Mouse (Mus musculus) kidney, postnatal 0 days (tissue): Measurements from ENCODE around the gene Odf3l2. TPM values are rescaled to one million over a fixed set of nuclear protein-coding genes. Genes with fewer than 3 reads are reported as not detected.

ENCODE experiments used
- ATAC-seq: fragments of 200-750 bp; cut with Nextera tagmentation; replicated peaks from 2 replicates; pipeline ENCODE4 v1.8.0; 2017; ENCODE audit warnings: low read depth, moderate number of reproducible peaks, moderate TSS enrichment, moderate library complexity; ENCODE audit not compliant: low FRiP score
- DNase-seq: peaks from one replicate; pipeline ENCODE4 v3.0.0-alpha.2; 2016; ENCODE audit warnings: low spot score
- H3K27ac ChIP-seq: fragments of 300-500 bp; sonication (generic); 2 replicates; pipeline ENCODE4 v1.5.1; 2014; ENCODE audit warnings: mild to moderate bottlenecking
- H3K27me3 ChIP-seq: fragments of 300-500 bp; sonication (generic); 2 replicates; pipeline ENCODE4 v1.6.1; 2014; ENCODE audit warnings: low read length, mixed read lengths; ENCODE audit not compliant: insufficient read depth
- H3K36me3 ChIP-seq: fragments of 300-500 bp; sonication (generic); 2 replicates; pipeline ENCODE4 v1.6.1; 2014; ENCODE audit warnings: low read length, mixed read lengths; ENCODE audit not compliant: insufficient read depth
- H3K4me1 ChIP-seq: fragments of 300-500 bp; sonication (generic); replicated peaks from 2 replicates; pipeline ENCODE4 v1.6.1; 2014; ENCODE audit warnings: antibody characterized with exemption, low read length, mixed read lengths; ENCODE audit not compliant: insufficient read depth
- H3K4me2 ChIP-seq: fragments of 300-500 bp; sonication (generic); 2 replicates; pipeline ENCODE4 v1.6.1; 2014; ENCODE audit warnings: mild to moderate bottlenecking, low read length, moderate library complexity, mixed read lengths
- H3K4me3 ChIP-seq: fragments of 300-500 bp; sonication (generic); replicated peaks from 2 replicates; pipeline ENCODE4 v1.5.1; 2014; ENCODE audit warnings: low read depth, low read length
- H3K9ac ChIP-seq: fragments of 300-500 bp; sonication (generic); 2 replicates; pipeline ENCODE4 v1.6.1; 2014; ENCODE audit warnings: low read depth, low read length
- H3K9me3 ChIP-seq: fragments of 300-500 bp; sonication (generic); replicated peaks from 2 replicates; pipeline ENCODE4 v1.6.1; 2016; ENCODE audit warnings: low read length, inconsistent platforms, mixed read lengths
- CTCF ChIP-seq: IDR thresholded peaks from 2 replicates; pipeline ENCODE4 v1.5.1; 2016; ENCODE audit warnings: antibody characterized with exemption, low read depth, mild to moderate bottlenecking, moderate library complexity
- WGBS: fragments of 180-500 bp; shearing (Covaris S2); extraction: QIAGEN DNeasy Blood & Tissue Kit; methylation state at CpG from one replicate; pipeline ENCODE4 v1.1.7; 2014; 5-methylcytosine and 5-hydroxymethylcytosine counted together
- polyA plus RNA-seq: library from polyadenylated mRNA; unstranded; fragments of >200 nt; fragmentation: Nextera tagmentation; extraction: Ambion mirVana; gene quantifications from 2 replicates; pipeline ENCODE4 v1.2.1, GENCODE M21; 2015

The Odf3l2 gene
- polyA plus RNA-seq, 1 experiment from 2014 or later: not detected

DNA sequence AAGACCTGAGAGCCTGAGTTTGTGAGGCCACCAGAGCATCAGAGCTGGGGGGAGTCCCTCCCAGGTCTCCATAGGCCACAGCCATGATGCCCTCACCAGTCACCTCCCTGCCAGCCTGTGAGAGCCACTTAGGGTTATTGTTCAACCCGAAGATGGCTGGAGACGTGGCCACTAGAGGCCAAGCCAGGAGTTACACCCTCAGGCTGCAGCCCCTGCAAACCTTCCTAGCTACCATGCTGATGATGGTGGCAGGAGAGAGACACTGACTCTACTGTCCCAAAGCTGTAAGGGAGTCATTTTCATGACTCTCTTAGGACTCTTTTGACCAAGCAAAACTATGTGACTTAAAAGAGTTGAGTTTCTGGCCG, 26.5 kb upstream of the Odf3l2 start:
- Histone ChIP-seq H3K4me3 (no peak overlapping the region), H3K36me3 (0 out of 2 replicates have a peak, but pooled peaks cover 2% of the 10 kb centered on the region), H3K27ac (peak overlapping the region; percentile 50), H3K4me2 (no peak overlapping the region), H3K9me3 (no peaks in the 10 kb centered on the region), H3K27me3 (no peaks in the 10 kb centered on the region), H3K4me1 (peaks cover 17% of the 10 kb centered on the region), H3K9ac (no peak overlapping the region)
- WGBS: 42% methylated on average over 3 of the region's 3 CpGs
- ATAC-seq: 0 out of 2 replicates have a peak, but pooled peaks have one; percentile 5
- peak; percentile 43; the same call in 1 of the 2 replicates for TF ChIP-seq CTCF
- DNase-seq: peak; percentile 40

DNA sequence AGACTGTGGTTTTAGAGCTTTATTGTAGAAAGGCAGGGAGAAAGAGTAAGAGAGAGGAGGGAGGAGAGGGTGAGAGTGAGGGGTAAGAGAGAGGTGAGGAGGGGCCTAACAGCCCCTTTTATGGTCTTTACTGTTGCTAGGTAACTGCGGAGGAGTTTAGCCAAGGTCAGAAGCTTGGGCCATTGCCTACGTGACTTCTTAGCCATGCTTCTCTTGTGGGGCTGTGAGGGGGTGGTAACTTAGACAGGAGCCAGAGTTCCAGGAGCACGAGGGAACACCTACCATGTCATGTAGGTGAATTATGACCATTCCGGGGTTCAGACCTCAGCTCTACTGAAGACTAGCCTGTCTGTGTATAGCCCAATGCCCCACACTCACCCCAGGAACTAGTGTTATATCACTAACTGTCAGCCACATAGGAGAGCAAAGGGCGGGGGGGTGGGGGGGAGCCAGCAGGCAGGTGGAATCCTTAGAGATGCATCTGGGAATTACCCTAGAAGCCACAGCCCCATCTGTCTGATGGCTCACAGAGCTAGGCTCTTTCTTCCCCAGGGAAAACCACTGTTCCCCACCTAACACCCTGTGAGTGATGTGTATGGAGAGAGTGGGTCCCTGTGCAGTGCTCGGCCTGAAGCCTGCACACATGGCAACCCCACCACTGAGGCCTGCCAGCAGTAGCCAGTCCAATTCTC, 26.0 kb upstream of the Odf3l2 start:
- 0 out of 2 replicates have a peak, but pooled peaks cover 2% of the 10 kb centered on the region for H3K36me3 ChIP-seq
- H3K9me3 ChIP-seq: no peaks in the 10 kb centered on the region
- H3K4me3 ChIP-seq: no peak overlapping the region
- no peak overlapping the region for H3K9ac ChIP-seq
- 0 out of 2 replicates have a peak, but pooled peaks have one; percentile 2 for ATAC-seq
- WGBS: 28% methylated on average over 6 of the region's 6 CpGs
- H3K4me1 ChIP-seq: peaks cover 17% of the 10 kb centered on the region
- no peaks in the 10 kb centered on the region for H3K27me3 ChIP-seq
- TF ChIP-seq CTCF: no peak
- peak overlapping the region; percentile 70 for H3K27ac ChIP-seq
- H3K4me2 ChIP-seq: peak overlapping the region; percentile 81
- DNase-seq: peak; percentile 39

DNA sequence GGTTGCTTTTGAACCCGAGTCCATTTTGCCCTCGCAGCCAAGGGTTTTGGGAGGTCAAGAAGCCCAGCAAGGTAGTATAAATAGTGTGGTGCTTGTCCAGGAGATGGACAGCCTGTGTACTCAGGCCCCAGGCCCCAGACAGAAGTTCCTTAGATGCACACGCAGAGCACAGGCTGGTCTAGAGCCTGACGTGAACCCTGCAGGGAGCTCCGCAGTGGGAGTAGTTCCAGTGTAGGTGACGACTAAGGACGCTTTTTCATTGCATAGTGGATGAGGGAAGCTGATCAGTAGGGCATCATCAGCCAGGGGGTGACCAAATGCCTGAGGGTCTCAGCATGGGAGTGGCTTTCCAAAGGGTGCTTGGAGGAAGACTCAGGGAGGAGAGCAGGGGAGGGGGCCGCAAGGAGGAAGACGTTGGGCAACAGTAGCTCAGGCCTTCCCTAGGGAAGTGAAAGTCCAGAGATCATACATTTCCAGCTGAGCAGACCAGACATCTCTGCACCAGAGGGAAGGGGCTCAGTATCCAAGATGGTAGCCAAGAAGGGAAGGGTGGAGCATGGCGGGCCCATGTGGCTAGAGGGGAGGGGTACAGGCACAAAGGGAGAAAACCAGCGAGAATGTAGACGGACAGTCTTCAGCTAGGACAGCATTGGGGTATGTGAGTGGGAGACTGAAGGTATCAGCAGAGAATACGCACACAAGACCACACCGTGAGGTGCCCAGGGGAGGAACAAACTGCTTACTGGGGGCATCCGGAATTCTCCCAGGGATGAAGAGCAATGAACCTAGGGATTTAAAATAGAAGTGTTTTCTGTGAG, 24.7 kb upstream of the Odf3l2 start:
- Histone ChIP-seq H3K27ac (peak overlapping the region; percentile 90; the same call in 1 of the 2 replicates), H3K9me3 (no peaks in the 10 kb centered on the region)
- 23% methylated on average over 15 of the region's 15 CpGs for WGBS

DNA sequence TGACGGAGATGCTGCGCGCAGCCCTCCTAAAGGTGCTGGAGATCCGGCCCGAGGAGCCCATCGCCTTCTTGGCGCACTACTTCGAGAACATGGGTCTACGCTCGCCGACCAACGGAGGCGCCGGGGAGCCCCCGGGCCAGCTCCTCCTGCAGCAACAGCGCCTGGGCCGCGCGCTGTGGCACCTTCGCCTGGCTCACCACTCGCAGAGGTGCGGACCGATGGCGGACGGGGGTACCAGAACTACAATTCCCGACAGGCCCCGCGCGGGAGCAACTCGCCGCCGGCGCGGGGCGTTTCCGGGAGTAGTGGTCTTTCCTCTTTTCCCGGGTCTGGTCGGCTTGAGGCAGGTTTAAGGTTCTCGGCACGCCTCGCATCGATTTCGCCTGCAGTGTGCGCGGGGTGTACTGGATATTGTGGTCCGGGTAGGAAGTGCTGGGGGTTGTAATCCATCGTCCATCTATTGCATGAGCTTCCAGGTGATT, 24.1 kb upstream of the Odf3l2 start:
- no peak for TF ChIP-seq CTCF
- DNase-seq (peak; percentile 80), ATAC-seq (peak; percentile 30)
- H3K36me3 ChIP-seq: no peaks in the 10 kb centered on the region
- peak overlapping the region; percentile 81 for H3K9ac ChIP-seq
- no peaks in the 10 kb centered on the region for H3K27me3 ChIP-seq
- WGBS: under 1% methylated on average over 47 of the region's 47 CpGs
- H3K27ac ChIP-seq: peak overlapping the region; percentile 90
- H3K4me1 ChIP-seq: peaks cover 17% of the 10 kb centered on the region
- peak overlapping the region; percentile 97 for H3K4me3 ChIP-seq
- H3K4me2 ChIP-seq: peak overlapping the region; percentile 81
- no peaks in the 10 kb centered on the region for H3K9me3 ChIP-seq

More for the DNA sequence above, 24.7 kb upstream of the Odf3l2 start:
- Histone ChIP-seq H3K4me2 (peak overlapping the region; percentile 81), H3K9ac (peak overlapping the region; percentile 81), H3K4me3 (peak overlapping the region; percentile 97), H3K4me1 (peaks cover 17% of the 10 kb centered on the region), H3K36me3 (no peaks in the 10 kb centered on the region), H3K27me3 (no peaks in the 10 kb centered on the region)
- DNase-seq (no peak), ATAC-seq (no peak)
- TF ChIP-seq CTCF: no peak

DNA sequence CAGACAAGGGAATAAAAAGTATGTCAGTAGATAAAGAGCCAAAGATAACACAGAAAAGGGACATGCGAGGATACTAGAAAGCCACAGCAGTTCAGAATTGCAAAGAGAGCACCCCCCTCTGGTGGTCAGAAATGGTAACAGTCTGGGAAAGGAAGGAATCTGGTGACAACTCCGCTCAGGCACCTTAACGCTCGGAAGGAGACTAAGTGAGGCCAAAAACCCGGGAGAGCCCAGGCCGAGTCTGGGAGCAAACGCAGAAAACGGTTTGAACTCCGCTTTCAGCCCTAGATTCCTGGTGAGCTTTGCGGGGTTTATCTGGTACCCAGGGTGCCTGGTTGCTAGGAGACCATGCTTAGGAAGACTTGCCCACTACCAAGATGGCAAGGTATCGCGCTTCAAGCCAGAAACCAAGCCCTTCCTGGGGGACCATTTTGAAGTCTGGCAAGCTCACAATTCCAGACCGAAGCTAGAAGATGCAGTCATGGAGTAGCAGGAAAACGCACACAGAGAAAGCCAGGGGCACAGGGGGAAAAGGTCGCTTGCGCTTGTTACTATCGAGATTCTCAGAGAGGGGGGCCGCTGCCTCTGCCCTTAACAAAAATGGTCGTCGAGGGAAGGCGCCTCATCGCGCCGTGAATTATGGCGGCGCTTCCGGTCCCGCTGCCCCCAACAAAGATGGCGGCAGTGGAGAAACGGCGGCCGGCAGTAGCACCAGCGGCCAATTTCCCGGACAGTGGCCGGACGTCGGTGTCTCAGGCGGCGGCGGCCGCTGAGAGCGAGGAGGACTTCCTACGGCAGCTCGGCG, 23.4 kb upstream of the Odf3l2 start, which contains the start of gene Tpgs1:
Gene Tpgs1 (plus strand): TSS at position 599 of the 805 bp plus-strand sequence.
- H3K36me3 ChIP-seq: no peaks in the 10 kb centered on the region
- H3K27me3 ChIP-seq: no peaks in the 10 kb centered on the region
- peak within 1 kb of the TSS; percentile 81 for H3K9ac ChIP-seq
- under 1% methylated on average over 45 of the region's 45 CpGs for WGBS
- peaks cover 17% of the 10 kb centered on the region for H3K4me1 ChIP-seq
- peak; percentile 94 for TF ChIP-seq CTCF
- DNase-seq: peak; percentile 95
- peak within 1 kb of the TSS; percentile 90 for H3K27ac ChIP-seq
- peak within 1 kb of the TSS; percentile 97 for H3K4me3 ChIP-seq
- no peaks in the 10 kb centered on the region for H3K9me3 ChIP-seq
- H3K4me2 ChIP-seq: peak within 1 kb of the TSS; percentile 81
- ATAC-seq: peak; percentile 70

DNA sequence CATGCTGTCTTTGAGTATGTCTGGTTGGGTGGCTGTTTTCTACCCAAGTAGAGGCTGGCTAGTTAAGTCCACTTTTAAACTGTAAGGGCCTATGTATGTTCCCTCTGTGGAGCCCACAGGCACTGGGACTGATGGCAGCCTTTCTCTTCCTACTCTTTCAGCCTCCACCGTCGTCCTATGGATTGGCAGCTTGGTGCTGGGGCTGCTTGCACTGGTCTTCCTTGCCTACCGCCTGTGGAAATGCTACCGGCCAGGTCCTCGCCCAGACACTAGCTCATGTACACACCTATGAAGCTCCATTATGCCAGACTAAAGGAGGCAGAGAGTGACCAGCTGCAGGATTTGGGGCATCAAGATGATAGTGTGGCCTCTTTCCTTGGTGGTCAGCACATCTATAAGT, 22.5 kb upstream of the Odf3l2 start:
- 89% methylated on average over 5 of the region's 5 CpGs for WGBS
- TF ChIP-seq CTCF: no peak
- no peaks in the 10 kb centered on the region for H3K27me3 ChIP-seq
- ATAC-seq (no peak), DNase-seq (no peak)
- H3K9me3 ChIP-seq: no peaks in the 10 kb centered on the region
- no peak overlapping the region for H3K4me3 ChIP-seq
- H3K4me1 ChIP-seq: peaks cover 17% of the 10 kb centered on the region
- no peak overlapping the region for H3K27ac ChIP-seq
- no peak overlapping the region for H3K9ac ChIP-seq
- H3K36me3 ChIP-seq: no peaks in the 10 kb centered on the region
- H3K4me2 ChIP-seq: no peak overlapping the region
